Mouse (Mus musculus): Measurements from ENCODE around the gene Dnmt3a. TPM values are rescaled to one million over a fixed set of nuclear protein-coding genes. Genes with fewer than 3 reads are reported as not detected.

The Dnmt3a gene
- polyA plus RNA-seq, 1 experiment: 4.6 TPM

- Histone ChIP-seq H3K27me3 (ENCODE audit: control insufficient read depth, insufficient read depth, insufficient read length) (no peaks in the 10 kb centered on the region), H3K36me3 (ENCODE audit: control insufficient read depth, insufficient read depth) (no peaks in the 10 kb centered on the region), H3K79me2 (ENCODE audit: control insufficient read depth, insufficient read depth) (no peaks in the 10 kb centered on the region), H3ac (ENCODE audit: control insufficient read depth, insufficient read length, low read depth) (no peak overlapping the region), H3K79me3 (ENCODE audit: low read depth) (no peaks in the 10 kb centered on the region), H3K4me3 (ENCODE audit: insufficient read depth, poor library complexity, severe bottlenecking) (no peak overlapping the region)
- TF ChIP-seq FOSL1 (IDR thresholded peaks at IDR 0.05; ENCODE audit: insufficient read depth, low read length, poor library complexity, severe bottlenecking) (no peak), MAX (IDR thresholded peaks at IDR 0.05) (no peak), CTCF (IDR thresholded peaks at IDR 0.05; ENCODE audit: control insufficient read depth, insufficient read depth, insufficient read length) (no peak), MYOG (IDR thresholded peaks at IDR 0.05; ENCODE audit: control insufficient read depth, extremely low read depth, insufficient read length) (no peak), USF1 (IDR thresholded peaks at IDR 0.05; ENCODE audit: low read depth) (no peak), CEBPB (IDR thresholded peaks at IDR 0.05; ENCODE audit: low read depth) (no peak), MYOD1 (IDR thresholded peaks at IDR 0.05; ENCODE audit: control insufficient read depth, insufficient read length, low read depth) (no peak)
Observed at GRCm38 (mm10) chr12:3866654-3867370, 61.0 kb downstream of the Dnmt3a start.

DNA sequence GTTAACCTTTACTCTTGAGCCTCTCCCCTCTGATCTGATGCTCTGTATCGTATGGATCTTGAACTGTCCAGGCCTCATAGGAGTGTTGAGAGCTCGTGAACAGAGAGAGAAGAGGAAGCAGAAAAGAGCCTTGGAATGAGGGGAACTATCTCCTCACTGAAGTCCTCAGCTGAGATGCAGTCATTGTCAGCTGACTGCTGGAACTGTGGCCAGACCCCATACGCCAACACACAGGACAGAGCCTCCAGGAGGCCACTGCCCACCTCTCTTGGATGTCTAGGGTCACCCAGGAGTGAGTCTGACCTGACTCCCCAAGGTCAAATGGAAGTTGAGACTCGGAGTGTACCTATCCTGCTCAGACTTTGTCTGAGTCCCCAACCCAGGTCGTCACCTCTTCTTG, 62.3 kb downstream of the Dnmt3a start:
- no peak overlapping the region for H3ac ChIP-seq (ENCODE audit: control insufficient read depth, insufficient read length, low read depth)
- TF ChIP-seq MYOG (IDR thresholded peaks at IDR 0.05; ENCODE audit: control insufficient read depth, extremely low read depth, insufficient read length): no peak
- TF ChIP-seq CTCF (IDR thresholded peaks at IDR 0.05; ENCODE audit: control insufficient read depth, insufficient read depth, insufficient read length): no peak
- TF ChIP-seq CEBPB (IDR thresholded peaks at IDR 0.05; ENCODE audit: low read depth): no peak
- no peak for TF ChIP-seq MYOD1 (IDR thresholded peaks at IDR 0.05; ENCODE audit: control insufficient read depth, insufficient read length, low read depth)
- no peak for TF ChIP-seq USF1 (IDR thresholded peaks at IDR 0.05; ENCODE audit: low read depth)
- no peak for TF ChIP-seq FOSL1 (IDR thresholded peaks at IDR 0.05; ENCODE audit: insufficient read depth, low read length, poor library complexity, severe bottlenecking)
- no peak for TF ChIP-seq MAX (IDR thresholded peaks at IDR 0.05)
- no peak overlapping the region for H3K4me3 ChIP-seq (ENCODE audit: insufficient read depth, poor library complexity, severe bottlenecking)
- H3K36me3 ChIP-seq (ENCODE audit: control insufficient read depth, insufficient read depth): no peaks in the 10 kb centered on the region
- H3K27me3 ChIP-seq (ENCODE audit: control insufficient read depth, insufficient read depth, insufficient read length): no peaks in the 10 kb centered on the region
- H3K79me2 ChIP-seq (ENCODE audit: control insufficient read depth, insufficient read depth): no peaks in the 10 kb centered on the region
- no peaks in the 10 kb centered on the region for H3K79me3 ChIP-seq (ENCODE audit: low read depth)

DNA sequence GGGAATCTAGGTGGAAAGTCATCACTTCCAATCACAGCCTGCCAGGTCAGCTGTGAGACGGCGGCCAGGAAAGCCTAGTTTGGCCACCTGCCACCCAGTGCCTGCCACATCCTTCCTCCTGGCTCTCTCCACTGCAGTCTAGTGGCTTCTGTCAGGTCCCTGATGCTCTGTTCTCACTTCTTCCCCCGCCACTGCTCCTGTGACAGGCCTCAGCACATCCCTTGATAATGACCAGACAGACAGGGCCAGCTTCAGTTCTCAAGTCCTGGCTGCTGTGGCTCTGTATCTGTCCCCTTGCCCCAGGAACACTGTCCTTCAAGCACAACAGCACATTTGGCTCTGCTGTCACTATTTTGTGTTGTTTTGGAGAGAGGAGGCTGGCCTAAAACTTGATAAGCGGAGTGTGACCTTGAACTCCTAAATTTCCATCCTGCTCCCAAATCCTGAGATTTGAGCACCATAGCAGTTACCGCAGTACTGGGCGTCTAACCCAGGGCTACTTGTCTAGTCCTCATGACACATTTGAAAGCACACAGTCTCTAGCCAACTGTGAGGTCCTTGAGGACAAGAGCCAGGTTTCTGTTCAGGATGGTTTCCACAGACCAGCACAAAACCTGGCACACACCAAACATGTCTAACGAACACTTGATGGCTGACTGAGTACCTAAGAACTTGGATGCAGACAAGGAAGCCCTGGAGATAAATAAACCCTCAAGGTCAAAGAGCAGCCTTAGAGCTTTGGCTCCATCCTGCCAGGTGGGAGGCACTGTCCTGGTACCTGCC, 63.1 kb downstream of the Dnmt3a start:
- Histone ChIP-seq H3K4me3 (ENCODE audit: insufficient read depth, poor library complexity, severe bottlenecking) (no peak overlapping the region), H3K27me3 (ENCODE audit: control insufficient read depth, insufficient read depth, insufficient read length) (no peaks in the 10 kb centered on the region), H3ac (ENCODE audit: control insufficient read depth, insufficient read length, low read depth) (no peak overlapping the region), H3K36me3 (ENCODE audit: control insufficient read depth, insufficient read depth) (no peaks in the 10 kb centered on the region), H3K79me2 (ENCODE audit: control insufficient read depth, insufficient read depth) (no peaks in the 10 kb centered on the region), H3K79me3 (ENCODE audit: low read depth) (no peaks in the 10 kb centered on the region)
- TF ChIP-seq MYOG (IDR thresholded peaks at IDR 0.05; ENCODE audit: control insufficient read depth, extremely low read depth, insufficient read length) (no peak), USF1 (IDR thresholded peaks at IDR 0.05; ENCODE audit: low read depth) (no peak), MAX (IDR thresholded peaks at IDR 0.05) (no peak), CTCF (IDR thresholded peaks at IDR 0.05; ENCODE audit: control insufficient read depth, insufficient read depth, insufficient read length) (no peak), FOSL1 (IDR thresholded peaks at IDR 0.05; ENCODE audit: insufficient read depth, low read length, poor library complexity, severe bottlenecking) (no peak), CEBPB (IDR thresholded peaks at IDR 0.05; ENCODE audit: low read depth) (no peak), MYOD1 (IDR thresholded peaks at IDR 0.05; ENCODE audit: control insufficient read depth, insufficient read length, low read depth) (no peak)

DNA sequence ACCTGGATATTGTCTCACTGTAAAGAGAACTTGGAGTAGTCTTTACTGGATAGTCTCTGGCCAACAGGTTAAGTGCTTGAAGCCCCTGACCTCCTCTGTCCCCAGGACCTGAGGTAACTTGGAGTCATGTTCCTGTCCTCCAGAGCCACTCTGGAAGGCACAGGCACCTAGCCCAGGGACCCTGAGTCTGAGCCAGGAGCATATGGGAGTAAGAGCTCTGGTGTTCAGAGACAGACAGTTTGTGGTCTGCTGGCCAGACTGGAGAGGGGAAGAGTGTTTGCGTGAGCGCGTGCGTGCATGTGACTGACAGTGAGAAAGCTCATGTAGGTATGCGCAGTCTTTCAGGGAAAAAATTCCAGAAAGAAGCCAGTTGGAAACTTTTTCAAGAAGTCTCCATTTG, 64.2 kb downstream of the Dnmt3a start:
- Histone ChIP-seq H3K79me2 (ENCODE audit: control insufficient read depth, insufficient read depth) (no peaks in the 10 kb centered on the region), H3K36me3 (ENCODE audit: control insufficient read depth, insufficient read depth) (no peaks in the 10 kb centered on the region), H3K4me3 (ENCODE audit: insufficient read depth, poor library complexity, severe bottlenecking) (no peak overlapping the region), H3ac (ENCODE audit: control insufficient read depth, insufficient read length, low read depth) (no peak overlapping the region), H3K27me3 (ENCODE audit: control insufficient read depth, insufficient read depth, insufficient read length) (no peaks in the 10 kb centered on the region), H3K79me3 (ENCODE audit: low read depth) (no peaks in the 10 kb centered on the region)
- TF ChIP-seq CEBPB (IDR thresholded peaks at IDR 0.05; ENCODE audit: low read depth) (no peak), MYOG (IDR thresholded peaks at IDR 0.05; ENCODE audit: control insufficient read depth, extremely low read depth, insufficient read length) (no peak), USF1 (IDR thresholded peaks at IDR 0.05; ENCODE audit: low read depth) (no peak), CTCF (IDR thresholded peaks at IDR 0.05; ENCODE audit: control insufficient read depth, insufficient read depth, insufficient read length) (no peak), FOSL1 (IDR thresholded peaks at IDR 0.05; ENCODE audit: insufficient read depth, low read length, poor library complexity, severe bottlenecking) (no peak), MAX (IDR thresholded peaks at IDR 0.05) (no peak), MYOD1 (IDR thresholded peaks at IDR 0.05; ENCODE audit: control insufficient read depth, insufficient read length, low read depth) (no peak)

GRCm38 (mm10) chr12:3870859-3871462, 65.2 kb downstream of the Dnmt3a start:
- H3K79me2 ChIP-seq (ENCODE audit: control insufficient read depth, insufficient read depth): no peaks in the 10 kb centered on the region
- no peaks in the 10 kb centered on the region for H3K79me3 ChIP-seq (ENCODE audit: low read depth)
- no peaks in the 10 kb centered on the region for H3K36me3 ChIP-seq (ENCODE audit: control insufficient read depth, insufficient read depth)
- no peak overlapping the region for H3K4me3 ChIP-seq (ENCODE audit: insufficient read depth, poor library complexity, severe bottlenecking)
- TF ChIP-seq FOSL1 (IDR thresholded peaks at IDR 0.05; ENCODE audit: insufficient read depth, low read length, poor library complexity, severe bottlenecking) (no peak), CTCF (IDR thresholded peaks at IDR 0.05; ENCODE audit: control insufficient read depth, insufficient read depth, insufficient read length) (no peak), CEBPB (IDR thresholded peaks at IDR 0.05; ENCODE audit: low read depth) (no peak), MYOD1 (IDR thresholded peaks at IDR 0.05; ENCODE audit: control insufficient read depth, insufficient read length, low read depth) (no peak), USF1 (IDR thresholded peaks at IDR 0.05; ENCODE audit: low read depth) (no peak), MYOG (IDR thresholded peaks at IDR 0.05; ENCODE audit: control insufficient read depth, extremely low read depth, insufficient read length) (no peak), MAX (IDR thresholded peaks at IDR 0.05) (no peak)
- no peak overlapping the region for H3ac ChIP-seq (ENCODE audit: control insufficient read depth, insufficient read length, low read depth)
- H3K27me3 ChIP-seq (ENCODE audit: control insufficient read depth, insufficient read depth, insufficient read length): no peaks in the 10 kb centered on the region

Data from C2C12 (cell line).